Mouse (Mus musculus) layer of hippocampus, adult 11-12 months (tissue): ENCODE measurements around the gene Usp29.

Experiments
- DNase-seq: peaks from one replicate; pipeline ENCODE4 v3.0.0; 2022; ENCODE audit warnings: low spot score

Gene Usp29

GRCm38 (mm10) chr7:6816706-6817376 is 86.5 kb downstream of the Usp29 start:
- DNase-seq = no peak

- no peak for DNase-seq
Measured at GRCm38 (mm10) chr7:6820296-6820695, 89.9 kb downstream of the Usp29 start.

DNA sequence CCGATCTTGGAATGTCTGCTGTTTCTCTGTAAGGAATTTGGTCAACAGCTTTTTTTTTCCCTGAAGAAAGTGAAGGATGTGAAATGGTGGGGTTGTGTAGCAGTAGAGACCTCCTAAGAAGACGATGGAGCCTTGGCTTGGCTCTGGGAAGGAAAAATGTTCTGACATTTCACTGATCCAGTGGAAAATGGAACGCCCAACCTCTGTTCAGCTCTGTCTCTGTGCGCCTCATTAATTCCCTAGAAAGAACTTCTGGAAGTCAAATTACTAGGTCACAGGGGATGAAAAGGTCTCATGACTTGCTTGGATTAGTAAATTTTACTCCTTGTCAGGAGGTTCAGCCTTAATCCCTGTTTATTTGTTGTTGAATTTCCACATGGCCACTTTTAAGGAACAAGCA is 92.3 kb downstream of the Usp29 start:
- no peak for DNase-seq

DNA sequence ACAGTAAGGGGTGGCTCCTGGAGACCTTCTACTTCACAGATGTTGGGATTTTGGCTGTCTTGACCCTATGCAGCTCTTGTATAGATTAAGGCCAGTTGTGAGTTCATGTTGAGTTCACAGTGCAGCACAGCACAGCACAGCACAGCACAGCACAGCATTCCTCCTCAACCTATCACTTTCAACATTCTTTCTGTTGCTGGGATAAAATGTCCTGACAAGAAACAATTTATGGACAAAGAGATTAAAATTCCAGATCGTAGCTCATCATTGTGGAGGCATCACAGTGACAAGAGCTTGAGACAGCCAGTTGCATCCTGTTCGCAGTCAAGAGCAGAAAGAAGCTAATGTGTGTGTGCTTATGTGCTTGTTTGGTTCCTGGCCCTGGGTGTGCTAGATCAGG is 93.3 kb downstream of the Usp29 start:
- no peak for DNase-seq

DNA sequence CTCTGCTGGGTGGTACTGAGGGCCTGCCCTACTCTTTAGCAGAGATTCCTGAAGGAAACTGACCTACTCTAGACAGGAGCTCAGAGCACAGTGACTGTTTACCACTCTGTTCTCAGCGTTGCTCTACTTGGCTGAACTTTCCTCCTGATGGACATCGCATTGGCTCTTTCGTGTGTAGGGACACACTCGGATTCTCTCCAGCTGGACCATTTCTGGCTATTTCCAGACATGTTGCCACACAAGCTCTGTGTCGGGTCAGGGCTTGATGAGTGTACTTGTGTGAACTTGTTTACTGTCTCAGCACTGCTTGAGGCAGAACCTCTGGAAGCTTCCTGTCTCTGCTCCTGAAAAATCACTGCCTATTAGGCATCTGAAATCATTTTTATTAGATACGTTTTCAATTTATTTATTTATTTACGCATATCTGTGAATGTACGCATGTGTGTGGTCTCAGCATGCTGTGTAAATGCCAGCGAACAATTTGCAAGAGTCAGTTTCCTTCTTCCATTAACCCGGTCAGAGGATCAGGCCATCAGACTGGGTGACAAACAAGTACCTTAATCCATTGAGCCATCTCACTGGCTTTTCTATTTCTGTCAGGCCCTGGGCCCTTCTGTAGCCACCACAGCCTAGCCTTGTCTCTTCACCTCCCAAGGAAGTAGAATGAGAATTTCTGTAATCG is 95.7 kb downstream of the Usp29 start:
- no peak for DNase-seq

DNA sequence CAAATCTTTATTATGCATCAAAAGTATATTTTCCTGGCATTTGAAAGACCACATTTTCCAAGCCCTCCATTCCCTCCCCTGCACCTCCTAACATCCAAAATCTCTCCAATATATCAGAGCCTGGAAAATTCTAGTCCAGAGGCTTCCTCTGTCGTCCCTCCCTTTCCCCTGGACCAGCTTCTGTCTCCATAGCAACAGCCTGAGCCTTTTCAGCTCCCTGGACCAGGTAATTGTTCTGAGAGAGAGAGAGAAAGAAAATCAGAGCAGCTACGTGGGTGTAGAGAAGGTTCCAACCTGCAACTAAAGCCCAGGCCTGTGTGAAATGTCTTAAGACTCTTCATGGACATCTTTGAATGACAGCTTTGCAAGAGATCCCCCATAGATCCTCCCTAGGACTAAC is 98.8 kb downstream of the Usp29 start:
- no peak for DNase-seq

DNA sequence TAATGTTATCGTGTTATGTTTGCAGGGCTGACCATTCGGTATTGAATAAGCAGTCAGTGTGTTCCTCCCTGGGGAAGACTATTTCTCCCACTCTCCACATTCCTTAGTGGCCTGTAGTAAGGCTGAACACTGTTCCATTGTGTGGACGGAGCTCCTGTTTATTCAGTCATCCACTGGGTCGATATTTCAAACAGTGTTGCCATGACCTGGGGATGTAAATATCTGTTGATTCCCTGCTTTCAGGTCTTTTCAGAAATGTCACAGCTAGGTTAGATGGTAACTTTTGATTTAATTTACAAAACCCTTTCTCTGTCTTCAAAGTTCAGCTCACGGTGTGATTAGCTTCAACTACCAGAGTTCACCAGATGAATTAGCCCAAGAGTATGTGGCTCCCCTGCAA is 104.6 kb downstream of the Usp29 start:
- no peak for DNase-seq

- peak; percentile 11 for DNase-seq
Measured at GRCm38 (mm10) chr7:6835351-6835750, 105.0 kb downstream of the Usp29 start.

GRCm38 (mm10) chr7:6837297-6837925 is 107.0 kb downstream of the Usp29 start:
- DNase-seq = no peak

DNA sequence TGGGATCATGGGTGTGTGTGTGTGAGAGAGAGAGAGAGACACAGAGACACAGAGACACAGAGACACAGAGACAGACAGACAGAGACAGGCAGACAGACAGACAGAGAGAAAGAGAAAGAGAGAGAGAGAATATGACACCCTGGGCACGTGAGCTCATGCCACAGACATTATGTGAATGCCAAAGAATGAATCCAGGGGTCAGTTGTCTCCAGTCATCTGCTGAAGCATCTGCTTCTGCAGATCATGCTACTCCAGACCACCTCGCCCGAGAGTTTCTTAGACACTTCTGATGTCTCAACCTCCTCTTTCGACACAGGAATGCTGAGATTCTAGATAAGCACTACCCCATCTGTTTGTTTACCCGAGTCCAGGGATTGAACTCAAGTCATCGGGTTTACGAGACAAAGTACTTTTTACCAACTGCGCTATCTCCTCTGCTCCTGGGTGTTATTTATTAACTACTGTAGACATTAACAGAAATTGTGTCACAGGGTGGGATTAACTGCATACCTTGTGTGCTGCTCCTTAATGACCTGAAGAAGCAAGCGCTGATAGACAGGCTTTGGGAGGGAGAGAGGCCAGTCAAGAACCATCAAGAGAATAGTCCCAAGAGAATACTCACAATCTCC is 107.7 kb downstream of the Usp29 start:
- no peak for DNase-seq

GRCm38 (mm10) chr7:6840860-6841259 is 110.5 kb downstream of the Usp29 start:
- peak; percentile 23 for DNase-seq

DNA sequence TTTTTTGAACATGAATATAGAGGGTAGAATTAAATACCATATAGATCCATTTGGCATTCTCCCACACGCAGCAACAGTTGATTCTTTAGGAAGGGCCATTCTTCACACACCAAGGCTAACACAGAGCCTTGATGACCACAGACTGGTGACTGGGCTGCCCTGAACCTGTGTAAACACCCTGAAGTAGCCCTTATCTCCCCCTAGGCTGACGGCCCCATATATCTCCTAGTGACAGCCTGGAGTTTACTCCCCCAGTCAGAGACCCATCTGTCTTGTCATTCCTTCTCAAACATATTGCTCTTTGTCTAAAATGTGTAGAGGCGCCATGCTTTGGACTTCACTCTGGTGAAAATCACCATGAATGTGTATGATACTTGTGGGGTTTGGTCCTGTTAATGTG is 119.1 kb downstream of the Usp29 start:
- DNase-seq = no peak

- no peak for DNase-seq
Measured at GRCm38 (mm10) chr7:6850321-6850720, 119.9 kb downstream of the Usp29 start.

GRCm38 (mm10) chr7:6851256-6851655 is 120.9 kb downstream of the Usp29 start:
- no peak for DNase-seq

DNA sequence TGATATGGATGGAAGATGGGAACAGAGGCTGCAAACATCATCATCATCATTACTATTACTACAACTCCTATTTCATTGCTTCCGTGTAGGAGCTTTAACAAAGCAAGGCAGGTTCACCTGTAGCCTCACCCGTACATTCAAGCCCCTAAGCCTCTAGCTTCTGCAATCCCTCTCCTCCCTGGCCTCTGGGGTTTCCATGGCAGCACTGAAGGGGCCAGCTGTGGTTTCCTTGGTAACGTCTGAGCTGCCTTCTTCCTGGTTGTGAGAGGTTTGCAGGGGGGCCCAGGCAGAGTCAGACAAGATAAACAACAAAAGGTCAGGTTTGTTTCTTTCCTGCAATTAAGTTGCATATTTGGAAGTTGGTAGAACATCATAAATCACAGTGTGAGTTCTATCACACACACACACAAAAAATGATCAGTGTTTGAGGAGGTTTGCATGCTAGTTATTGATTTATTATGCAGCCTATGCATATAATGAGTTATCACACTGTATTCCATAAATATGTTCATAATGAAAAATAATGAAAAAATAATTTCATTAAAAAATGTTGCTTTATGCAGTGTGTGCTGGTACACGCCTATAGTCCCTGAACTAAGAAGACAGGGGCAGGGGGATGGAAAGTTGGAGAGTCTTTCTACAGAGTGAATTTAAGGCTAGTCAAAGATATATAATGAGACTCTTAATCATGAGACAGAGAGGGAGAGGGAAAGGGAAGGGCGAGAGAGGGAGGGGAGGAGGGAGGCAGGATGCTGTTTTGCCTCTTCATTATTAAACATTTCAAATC is 121.5 kb downstream of the Usp29 start:
- no peak for DNase-seq

DNA sequence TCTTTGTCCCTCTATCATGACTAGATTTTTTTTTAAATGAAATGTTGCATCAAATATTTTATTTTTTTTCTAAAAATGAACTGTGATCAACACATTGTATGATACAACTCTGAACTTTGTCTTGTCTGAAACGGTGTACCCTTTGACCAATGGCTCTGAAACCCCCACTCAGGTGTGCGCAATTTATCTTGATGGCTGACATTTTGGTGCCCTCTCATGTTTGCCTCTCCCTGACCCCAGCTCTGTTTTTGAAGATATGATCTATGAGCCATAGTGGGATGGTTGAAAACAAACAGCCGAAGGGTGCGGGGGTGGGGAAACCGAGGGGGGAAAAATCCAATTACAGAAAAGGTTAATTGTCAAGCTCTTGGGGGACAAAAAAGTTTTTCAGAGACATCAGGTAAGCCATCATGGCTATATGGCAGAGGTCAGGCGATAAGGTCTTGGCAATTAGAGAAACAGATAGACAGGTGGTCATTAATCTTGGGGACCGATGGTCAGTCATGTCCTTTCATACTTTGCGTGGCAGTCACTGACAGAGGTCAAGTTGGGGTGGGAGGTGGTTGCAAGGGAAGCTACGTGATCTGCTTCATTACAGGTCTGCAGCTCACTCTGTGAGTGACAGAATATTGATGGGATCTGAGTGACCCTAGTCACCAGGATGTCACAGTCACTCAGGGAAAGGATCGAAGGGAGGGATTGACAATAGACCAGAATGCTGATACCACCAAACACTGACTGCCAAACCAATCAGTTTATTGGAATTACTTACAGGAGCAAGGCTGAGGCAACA is 125.4 kb downstream of the Usp29 start:
- DNase-seq = no peak

- no peak for DNase-seq
Measured at GRCm38 (mm10) chr7:6858694-6859270, 128.4 kb downstream of the Usp29 start.

GRCm38 (mm10) chr7:6860689-6861088 is 130.3 kb downstream of the Usp29 start:
- peak; percentile 13 for DNase-seq

DNA sequence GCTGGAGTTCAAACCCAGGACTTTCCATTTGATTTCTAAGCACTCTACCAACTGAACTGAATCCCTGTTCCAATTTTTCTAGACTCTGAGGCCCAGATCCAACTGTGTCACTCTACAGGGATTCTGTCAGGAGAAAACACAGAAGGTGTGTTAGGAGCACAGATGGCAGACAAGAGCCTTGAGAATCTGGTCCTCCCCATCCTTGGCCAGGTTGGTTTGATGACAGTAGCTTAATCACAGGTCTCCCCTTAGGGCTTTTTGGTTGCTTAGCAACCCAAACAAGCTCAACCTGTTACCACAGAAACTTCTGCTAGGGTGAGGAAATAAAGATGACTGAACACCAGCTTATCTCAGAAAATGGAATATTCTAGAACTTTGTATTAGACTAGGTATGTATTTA is 136.0 kb downstream of the Usp29 start:
- DNase-seq = peak; percentile 28

DNA sequence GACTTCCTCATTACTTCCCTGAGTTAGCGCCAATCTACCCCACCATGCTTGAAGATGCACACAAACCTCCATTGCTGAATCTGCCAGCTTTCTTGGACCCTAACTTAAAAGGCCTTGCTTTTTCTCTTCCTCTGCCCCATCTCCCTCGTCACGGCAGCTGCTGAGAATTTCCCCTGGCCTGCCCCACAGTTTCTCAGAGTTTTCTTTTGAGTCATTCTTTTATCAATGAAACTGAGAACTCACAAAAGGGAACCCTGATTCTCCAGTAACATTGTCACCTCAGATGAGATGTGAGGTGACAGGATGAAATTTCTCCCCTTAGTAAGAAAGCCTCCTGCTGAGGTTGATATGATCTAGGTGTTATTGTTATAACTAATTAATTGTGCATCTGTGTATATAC is 138.5 kb downstream of the Usp29 start:
- no peak for DNase-seq

DNA sequence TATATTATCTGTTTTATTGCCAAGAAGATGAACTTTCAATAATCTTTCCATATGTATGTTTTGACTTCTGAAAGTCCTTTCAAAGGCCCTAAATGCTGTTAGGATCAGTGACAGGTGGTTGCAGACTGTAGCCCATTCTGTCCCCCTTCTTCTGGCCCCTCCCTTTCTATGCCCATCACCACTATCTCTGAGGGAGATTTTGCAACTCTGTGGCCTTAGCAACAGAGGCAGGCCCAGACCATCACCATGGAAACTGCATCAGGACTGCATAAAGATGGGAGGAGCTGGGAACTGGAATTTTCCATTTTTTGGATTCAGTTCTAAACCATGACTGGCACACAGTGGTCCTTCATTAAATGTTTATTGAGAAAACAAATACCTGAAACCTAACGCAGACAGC is 139.2 kb downstream of the Usp29 start:
- peak; percentile 17 for DNase-seq
